Mouse (Mus musculus) liver, adult 2 months (tissue): ENCODE data around the gene 1600014C10Rik.

Experiments used
- CTCF ChIP-seq: fragments of 200-500 bp; IDR thresholded peaks from 2 replicates; pipeline ENCODE4 v1.5.1; 2011; ENCODE audit warnings: low read depth, low read length, control low read depth
- POLR2A ChIP-seq: fragments of 200-500 bp; IDR thresholded peaks from 2 replicates; pipeline ENCODE4 v1.6.1; 2011; ENCODE audit warnings: low read length, control low read depth; ENCODE audit not compliant: insufficient read depth; ENCODE audit errors: extremely low read depth

GRCm38 (mm10) chr7:38158764-38159458, 24.1 kb upstream of the 1600014C10Rik start:
- no peak for TF ChIP-seq CTCF
- TF ChIP-seq POLR2A = no peak
